Mouse (Mus musculus) ovary, postnatal 14 days (tissue): ENCODE measurements around the gene Lrrc23.

Experiments used
- DNase-seq: peaks from one replicate; pipeline ENCODE4 v3.0.0; 2022; ENCODE audit warnings: low spot score

The Lrrc23 gene

GRCm38 (mm10) chr6:124741842-124742241 is 37.7 kb downstream of the Lrrc23 start:
- no peak for DNase-seq

- peak; percentile 81 for DNase-seq
Observed at GRCm38 (mm10) chr6:124740888-124741761, 38.4 kb downstream of the Lrrc23 start, which contains the start of gene Grcc10. TSS of gene Grcc10 (minus strand) at chr6:124741374.

GRCm38 (mm10) chr6:124740211-124740887 is 39.2 kb downstream of the Lrrc23 start:
- no peak for DNase-seq

GRCm38 (mm10) chr6:124739231-124739796 is 40.2 kb downstream of the Lrrc23 start:
- no peak for DNase-seq

- DNase-seq = no peak
Observed at GRCm38 (mm10) chr6:124738511-124739023, 41.0 kb downstream of the Lrrc23 start, which contains the start of gene Ptpn6. TSS of gene Ptpn6 (minus strand) at chr6:124738714.

DNA sequence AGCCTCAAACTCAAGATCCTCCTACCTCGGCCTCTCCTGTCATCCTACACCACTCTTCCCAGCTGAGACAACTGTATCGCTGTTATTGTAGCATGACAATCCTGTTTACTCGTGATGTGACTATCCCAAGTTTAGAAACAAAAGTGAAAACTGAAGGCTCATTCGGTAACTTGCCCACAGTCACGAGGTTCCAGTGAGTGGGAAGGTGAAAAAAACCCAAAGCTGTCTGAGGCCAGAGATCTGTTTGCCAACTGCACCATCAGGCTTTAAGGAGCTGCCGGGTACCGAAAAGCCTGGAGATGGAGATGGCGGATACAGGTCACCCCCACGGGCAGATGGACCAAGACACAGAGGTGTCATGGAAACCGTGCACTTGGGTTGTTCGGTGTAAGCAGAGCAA is 42.5 kb downstream of the Lrrc23 start:
- no peak for DNase-seq

GRCm38 (mm10) chr6:124734417-124734816 is 45.1 kb downstream of the Lrrc23 start:
- no peak for DNase-seq

GRCm38 (mm10) chr6:124732476-124733370 is 46.8 kb downstream of the Lrrc23 start:
- DNase-seq = no peak

- DNase-seq = no peak
Observed at GRCm38 (mm10) chr6:124731038-124731437, 48.5 kb downstream of the Lrrc23 start.

DNA sequence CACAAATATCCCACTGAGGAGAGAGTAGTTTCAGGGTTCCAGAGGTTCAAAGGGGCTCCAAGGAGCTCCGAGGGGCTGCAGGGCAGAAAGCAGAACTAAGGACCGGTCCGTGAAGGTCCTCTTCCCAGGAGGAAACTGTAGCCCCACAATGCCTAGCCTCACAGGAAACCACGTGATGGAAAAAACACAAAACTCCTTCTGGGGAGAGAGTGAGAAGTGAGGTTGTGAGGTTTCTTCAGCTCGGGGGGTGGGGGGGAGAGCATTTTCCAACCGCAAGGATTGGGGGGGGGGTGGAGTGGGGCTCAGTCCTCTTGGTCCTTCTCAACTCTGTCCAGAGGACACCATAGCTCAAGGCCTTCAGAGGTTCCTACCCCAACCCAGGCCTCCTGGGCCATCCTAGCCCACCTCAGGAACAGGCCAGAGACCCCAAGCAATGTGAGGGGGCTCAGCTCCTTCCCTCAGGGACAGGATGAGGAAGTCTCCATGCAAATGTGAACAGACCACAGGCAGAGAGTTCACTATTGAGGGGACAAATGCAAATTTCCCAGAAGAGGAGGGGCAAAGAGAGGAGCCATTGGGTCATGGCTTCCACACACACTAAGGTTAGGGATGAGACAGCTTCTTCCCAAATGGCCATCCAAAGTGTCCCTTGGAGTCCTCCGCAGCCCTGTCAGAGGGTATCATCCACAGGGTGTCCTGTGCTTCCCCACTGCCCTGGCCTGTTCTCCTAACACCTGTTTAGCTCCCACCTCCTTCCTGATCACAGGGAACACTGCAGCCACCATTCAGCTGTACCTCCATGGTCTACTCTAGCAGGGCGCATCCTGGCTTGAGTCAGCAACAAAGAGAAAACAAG is 49.4 kb downstream of the Lrrc23 start:
- no peak for DNase-seq

DNA sequence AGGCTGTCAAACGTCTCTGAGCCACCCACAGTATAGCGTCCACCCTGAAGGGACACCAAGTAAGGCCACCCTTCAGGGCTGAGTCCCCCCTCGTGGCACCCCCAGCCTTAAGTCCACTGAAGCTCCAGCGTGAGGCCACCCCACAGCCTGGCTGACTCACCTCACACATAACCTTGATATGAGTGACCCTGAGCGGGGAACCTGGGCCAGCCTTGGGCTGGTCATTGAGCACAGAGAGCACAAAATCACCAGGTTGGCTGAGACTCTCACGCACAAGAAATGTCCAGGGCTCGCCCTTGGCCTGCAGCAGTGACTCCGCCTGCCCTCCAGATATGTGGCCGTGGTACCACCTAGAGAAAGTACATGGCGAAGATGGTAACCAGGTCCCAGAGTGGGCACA is 50.9 kb downstream of the Lrrc23 start:
- no peak for DNase-seq

DNA sequence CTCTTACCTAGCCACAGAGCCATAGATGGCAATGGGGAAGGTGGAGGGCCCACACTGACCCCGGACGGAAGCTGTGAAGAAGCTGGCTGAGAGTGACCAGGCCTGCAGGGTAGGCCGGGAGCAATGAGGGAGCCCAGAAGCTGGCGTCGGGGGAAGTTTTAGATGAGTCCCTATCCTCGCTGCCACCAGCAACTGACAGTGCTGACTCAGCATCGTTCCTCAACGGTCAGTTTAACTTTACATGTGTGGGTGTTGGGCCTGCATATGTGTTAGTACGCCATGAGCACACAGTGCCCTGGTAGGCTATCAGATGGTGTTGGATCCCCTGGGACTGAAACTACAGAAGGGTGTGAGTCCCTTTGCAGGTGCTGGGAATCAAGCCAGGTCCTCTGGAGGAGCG is 55.1 kb downstream of the Lrrc23 start:
- no peak for DNase-seq

GRCm38 (mm10) chr6:124723541-124723940 is 56.0 kb downstream of the Lrrc23 start:
- no peak for DNase-seq

DNA sequence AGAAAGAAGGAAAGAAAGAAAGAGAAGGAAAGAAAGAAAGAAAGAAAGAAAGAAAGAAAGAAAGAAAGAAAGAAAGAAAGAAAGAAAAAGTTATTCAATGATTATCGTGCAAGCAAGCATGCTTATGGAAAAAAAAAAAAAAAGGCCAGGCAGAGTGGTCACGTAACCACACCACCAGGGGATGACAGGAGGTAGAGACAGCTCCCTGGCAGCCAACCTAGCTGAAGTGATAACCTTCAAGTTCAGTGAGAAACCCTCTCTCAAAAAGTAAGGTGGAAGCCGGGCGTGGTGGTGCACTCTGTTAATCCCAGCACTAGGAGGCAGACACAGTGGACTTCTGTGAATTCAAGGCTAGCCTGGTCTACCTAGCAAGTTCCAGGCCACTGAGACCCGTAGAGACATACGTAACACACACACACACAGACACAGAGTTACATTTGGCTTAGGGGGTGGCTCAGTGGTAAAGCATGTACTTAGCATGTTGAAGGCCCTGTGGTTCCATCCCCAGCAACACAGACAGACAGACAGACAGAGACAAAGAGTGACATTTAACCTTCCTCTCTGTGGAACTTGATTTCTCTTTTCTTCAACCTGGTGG is 56.6 kb downstream of the Lrrc23 start:
- no peak for DNase-seq

- no peak for DNase-seq
Observed at GRCm38 (mm10) chr6:124720904-124721303, 58.6 kb downstream of the Lrrc23 start.
